Mouse (Mus musculus) hematopoietic multipotent progenitor cell, adult 10-12 weeks (in vitro differentiated cells): ENCODE results near the gene 1700092M07Rik. TPM values are rescaled to one million over a fixed set of nuclear protein-coding genes. Genes with fewer than 3 reads are reported as not detected.

Experiments used
- polyA plus RNA-seq: library from polyadenylated mRNA; stranded (reverse); fragments of >175 nt; gene quantifications from 2 replicates; pipeline ENCODE4 v1.2.3, GENCODE M21; 2012; ENCODE audit warnings: low replicate concordance

1700092M07Rik gene
- polyA plus RNA-seq = 0.47 TPM in 1 of 2 replicates, not detected in the other

DNA sequence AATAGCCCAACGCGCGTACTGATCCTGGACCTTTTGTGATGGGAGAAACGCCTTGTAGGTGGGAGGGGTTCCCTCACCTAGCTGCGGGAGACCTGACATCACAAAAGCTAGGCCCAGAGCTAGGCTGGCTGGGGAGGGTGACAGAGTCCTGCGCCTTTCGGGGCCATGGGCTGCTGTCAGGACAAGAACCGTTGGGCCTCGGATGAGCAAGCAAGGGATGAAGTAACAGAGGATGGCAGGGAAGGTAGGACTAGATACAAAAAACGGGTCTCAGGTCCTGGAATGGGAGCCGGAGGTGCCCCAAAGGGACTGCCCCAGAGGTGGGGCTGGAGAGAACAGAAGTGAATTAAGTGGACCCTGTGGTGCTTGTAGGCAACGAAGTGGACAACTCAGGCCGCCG, at the start of gene 1700092M07Rik:
Gene 1700092M07Rik, plus strand, starts transcription at position 116 of the 400 bp plus-strand sequence.

DNA sequence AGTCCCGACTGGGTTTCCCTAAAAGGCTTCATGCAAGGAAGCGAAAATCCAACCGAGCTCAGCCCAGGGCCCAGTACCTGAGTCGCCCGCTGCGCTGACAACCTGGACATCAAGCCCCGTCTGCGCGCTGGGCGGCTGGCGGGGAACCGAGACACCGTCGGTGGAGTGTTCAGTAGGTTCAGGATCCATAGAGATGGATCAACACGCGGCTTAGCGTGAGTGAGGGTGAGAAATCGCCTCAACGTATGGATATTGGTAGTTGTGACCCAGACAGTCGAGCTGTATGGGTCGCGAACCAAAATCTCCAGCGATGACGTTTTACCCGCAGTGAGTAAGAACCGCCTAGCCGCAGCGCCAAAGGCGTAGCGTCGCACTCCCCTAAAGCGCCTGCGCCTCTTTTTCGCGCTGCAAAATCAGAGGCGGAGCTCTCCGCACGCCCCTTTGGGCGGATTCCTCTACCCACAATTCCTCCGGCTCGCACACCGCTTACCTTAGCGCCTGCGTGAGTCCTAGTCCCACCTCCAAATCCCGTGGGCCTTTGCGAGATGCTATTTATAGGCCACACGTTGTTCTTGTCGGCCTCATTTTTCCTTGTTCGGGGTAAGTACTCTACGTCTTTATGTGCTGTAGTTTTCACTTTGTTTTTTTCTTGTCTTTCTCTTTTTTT, 17.5 kb upstream of the 1700092M07Rik start, which contains the start of gene Slc3a2:
Gene Slc3a2, minus strand, starts transcription at position 463 of the 667 bp plus-strand sequence.

DNA sequence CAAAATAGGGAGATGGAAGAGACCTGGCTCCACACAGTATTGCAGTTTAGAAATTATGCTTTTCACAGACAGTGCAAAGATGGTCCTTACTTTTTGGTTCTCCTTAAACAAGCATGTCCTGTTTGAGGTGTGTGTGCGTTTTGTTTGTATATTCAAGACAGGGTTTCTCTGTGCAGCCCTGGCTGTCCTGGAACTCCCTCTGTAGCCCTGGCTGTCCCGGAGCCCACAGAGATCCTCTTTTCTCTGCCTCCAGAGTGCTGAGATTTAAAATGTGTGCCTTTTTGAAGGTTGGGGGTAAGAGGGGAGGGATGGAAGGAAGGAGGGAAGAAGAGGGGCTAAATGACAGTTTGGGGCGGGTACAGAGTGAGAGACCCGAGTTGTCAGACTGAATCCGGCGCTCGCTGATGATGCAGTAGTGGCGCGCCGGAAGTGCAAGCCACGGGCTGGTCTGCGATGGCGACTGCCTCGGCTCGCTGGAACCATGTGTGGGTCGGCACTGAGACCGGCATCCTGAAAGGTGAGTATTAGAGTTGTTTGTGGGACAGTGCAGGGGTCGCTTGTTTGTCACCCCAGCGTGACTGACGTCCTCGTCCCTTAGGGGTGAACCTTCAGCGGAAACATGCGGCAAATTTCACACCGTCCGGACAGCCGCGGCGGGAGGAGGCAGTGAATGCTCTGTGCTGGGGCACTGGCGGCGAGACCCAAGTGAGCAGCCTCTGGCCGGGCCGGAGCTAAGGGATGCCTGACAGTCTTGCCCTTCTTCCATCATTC, 4.9 kb upstream of the 1700092M07Rik start, which contains the start of gene Wdr74:
Gene Wdr74, plus strand, starts transcription at position 439 of the 771 bp plus-strand sequence.

DNA sequence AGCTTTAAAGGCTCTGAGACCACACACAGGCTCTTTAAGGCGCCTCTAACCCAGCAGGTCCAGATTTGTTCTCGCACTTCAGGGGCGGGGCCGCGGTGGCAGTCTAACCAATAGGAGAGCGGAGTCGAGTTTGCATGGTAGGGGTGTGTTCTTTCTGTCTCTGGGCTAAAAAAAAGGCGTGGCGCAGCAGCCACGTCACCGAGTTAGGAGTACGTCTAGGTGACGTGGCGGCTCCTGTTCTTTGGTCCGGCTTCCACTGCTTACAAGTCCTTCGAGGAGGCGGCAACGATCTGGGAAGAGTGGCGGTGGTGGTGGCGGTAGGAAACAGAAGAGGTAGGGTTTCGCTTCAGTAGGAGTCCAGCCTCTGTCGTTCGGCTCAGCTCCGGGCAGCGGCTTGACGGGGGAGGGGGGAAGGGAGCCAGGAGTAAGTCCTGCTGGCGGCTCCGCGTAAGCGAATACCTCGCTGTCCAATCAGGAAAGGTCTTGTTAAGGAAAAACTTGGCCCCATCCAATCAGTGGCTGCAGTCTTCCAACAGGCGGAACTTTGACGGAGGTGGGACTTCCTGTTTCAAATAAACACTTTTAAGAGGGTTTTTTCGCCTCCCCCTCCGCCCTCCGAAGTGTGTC, 838 bp downstream of the 1700092M07Rik start, which contains the start of gene Stx5a:
Gene Stx5a, plus strand, starts transcription at position 171 of the 627 bp plus-strand sequence.

DNA sequence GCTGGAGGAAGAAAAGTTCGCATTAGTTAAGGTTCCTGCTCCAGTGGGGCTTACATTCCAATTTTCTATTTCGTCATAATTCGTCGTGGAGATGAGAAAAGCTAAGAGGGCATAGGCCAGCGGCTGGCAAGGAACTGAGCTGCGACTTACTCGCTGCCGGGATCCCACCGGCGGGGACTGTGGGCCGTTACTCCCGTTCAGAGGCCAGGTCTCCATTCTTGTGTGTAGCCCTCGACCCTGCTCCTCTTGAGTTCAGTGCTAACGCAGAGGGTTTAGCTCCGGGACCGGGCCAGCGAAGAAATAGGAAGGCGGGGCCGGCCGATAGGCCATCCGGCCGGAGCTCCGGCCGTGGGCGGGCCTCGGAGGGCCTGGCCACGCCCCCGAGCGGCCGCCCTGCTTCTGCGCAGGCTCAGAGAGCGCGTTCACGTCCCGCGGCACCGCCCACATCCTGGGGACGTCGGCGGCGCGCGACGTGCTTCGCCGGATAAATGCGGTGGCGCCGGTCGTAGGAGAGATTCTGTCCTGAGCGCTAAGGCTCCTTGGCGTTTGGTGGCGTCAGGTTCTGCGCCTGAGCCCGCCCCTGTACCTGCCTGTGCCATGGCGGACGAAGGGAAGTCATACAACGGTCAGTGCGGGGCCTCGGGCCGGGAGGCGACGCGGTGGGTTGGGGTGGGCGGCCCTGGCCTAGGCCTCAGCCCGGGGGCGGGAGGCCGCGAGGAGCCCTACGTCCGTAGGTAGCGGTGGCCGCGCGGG, 16.3 kb downstream of the 1700092M07Rik start, which contains the start of gene Nxf1:
Gene Nxf1, plus strand, starts transcription at position 439 of the 753 bp plus-strand sequence.

DNA sequence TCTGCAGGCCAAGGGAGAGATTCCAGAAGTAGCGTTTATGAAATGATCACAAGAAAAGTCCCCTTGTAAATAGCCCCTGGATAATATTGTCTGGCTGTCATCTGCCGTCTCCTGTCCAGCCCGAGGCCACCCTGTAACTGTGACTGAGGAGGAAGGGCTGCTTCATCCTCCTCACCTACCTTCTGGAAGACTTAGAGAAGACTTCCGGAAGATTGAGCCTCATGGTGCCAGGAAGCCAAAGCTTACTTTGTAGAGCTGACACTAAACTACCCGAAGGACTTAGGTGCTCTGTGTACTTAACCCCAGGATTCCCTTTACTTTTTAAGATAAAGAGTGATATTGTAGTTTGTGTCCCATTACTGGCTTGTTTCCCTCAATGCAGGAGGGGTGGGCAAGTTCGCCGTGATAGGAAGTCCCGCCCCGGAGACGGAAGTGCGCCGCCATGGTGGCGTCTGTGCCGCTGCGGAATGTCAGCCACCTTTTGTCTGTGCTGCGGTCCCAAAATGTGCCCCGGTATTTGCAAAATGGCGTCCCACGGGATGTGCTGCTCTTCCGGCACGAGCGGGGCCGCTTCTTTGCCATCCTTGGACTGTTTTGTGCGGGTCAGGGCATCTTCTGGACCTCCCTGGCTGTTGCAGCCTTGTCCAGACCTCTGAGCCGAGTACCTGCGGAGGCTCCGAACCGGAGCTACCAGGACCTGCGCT, 30.2 kb downstream of the 1700092M07Rik start, which contains the start of gene Tmem223:
Gene Tmem223, plus strand, starts transcription at position 430 of the 704 bp plus-strand sequence.

DNA sequence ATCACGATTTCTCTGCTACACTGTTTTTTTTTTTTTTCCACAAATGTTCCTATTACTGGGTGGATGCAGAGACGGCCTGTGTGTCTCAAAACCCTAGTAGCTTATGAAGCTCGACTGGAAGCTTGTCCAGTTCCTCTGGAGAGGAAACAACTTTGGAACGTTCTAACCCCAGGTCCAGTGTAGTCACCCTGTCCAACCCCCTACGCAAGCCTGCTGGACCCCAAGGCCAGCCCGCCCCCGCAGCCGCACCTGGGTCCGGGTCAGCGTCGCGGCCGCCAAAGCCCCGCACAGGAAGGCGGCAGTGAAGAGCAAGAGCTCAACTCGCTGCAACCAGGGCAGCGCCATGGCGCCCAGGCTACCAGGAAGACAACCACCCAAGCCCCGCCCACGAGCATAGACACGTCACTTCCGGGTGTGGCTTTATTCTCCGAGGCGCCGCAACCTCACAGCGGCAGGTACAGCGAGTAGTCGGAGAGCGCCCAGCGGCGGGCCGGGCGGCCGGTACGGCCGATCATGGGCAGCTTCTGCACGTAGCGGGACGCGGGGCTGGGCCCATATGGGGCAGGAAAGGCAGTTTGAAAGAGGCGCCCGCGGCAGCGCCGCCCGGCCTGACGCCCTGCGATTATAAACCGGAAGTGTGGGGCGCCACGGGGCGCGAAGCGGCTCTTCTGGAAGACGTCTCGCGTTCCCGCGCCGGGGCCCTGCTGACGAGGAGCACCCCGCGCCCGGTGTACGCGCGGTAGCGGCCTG, 33.7 kb downstream of the 1700092M07Rik start, which contains the start of gene Tmem179b:
Gene Tmem179b, minus strand, starts transcription at position 382 of the 750 bp plus-strand sequence.

DNA sequence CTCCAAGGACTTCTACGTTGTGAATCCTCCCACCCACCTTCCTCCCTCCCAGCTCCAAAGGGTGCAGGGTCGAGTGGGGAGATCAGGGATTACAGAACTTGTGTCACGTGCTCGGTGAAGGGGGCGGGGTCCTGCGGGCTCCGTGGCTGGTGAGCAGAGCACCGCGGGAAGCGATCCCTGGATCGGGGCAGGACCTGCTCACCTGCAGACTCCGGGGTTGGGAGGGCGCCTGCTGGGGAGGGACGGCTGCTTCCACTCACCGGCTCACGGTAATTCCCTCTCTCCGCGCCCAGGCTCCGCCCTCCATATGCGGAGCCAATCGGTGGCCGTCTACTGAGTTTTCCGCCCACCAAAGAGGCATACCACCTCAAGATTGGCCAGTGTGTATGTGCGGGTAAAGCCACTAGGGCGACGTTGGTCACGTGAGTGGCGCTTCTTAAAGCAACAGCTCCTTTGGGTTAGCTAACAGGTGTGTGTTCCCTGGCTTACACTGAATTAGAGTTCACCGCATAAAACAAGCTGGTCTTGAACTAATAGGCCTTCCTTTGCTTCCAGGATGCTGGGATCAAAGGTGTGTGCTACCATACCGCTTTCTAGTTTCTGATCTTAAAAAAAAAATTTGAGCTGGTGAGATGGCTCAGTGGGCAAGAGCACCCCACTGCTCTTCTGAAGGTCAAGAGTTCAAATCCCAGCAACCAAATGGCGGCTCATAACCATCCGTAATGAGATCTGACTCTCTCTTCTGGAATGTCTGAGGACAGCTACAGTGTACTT, 45.7 kb downstream of the 1700092M07Rik start, which contains the start of gene Taf6l:
Gene Taf6l, minus strand, starts transcription at position 410 of the 774 bp plus-strand sequence.

Other genes with a start within 250 kb of the 1700092M07Rik start
- gene Slc22a8, start 149.5 kb upstream of the 1700092M07Rik start, polyA plus RNA-seq = not detected in 2 replicates
- gene Slc22a6, start 122.7 kb upstream of the 1700092M07Rik start, polyA plus RNA-seq = not detected in 2 replicates
- gene Chrm1, start 76.9 kb upstream of the 1700092M07Rik start, polyA plus RNA-seq = not detected in 2 replicates
- 87.6 and 107 TPM in 2 replicates for gene Slc3a2, start 17.3 kb upstream of the 1700092M07Rik start, polyA plus RNA-seq
- 14.1 and 19.6 TPM in 2 replicates for gene Wdr74, start 4.9 kb upstream of the 1700092M07Rik start, polyA plus RNA-seq
- gene Stx5a, start 695 bp downstream of the 1700092M07Rik start, polyA plus RNA-seq = 33.5 and 37.6 TPM in 2 replicates
- 85.7 and 111 TPM in 2 replicates for gene Nxf1, start 16.4 kb downstream of the 1700092M07Rik start, polyA plus RNA-seq
- gene Tmem223, start 30.3 kb downstream of the 1700092M07Rik start, polyA plus RNA-seq = 40.2 and 65.2 TPM in 2 replicates
- 27.4 and 93.5 TPM in 2 replicates for gene Tmem179b, start 33.7 kb downstream of the 1700092M07Rik start, polyA plus RNA-seq
- gene Taf6l, start 45.7 kb downstream of the 1700092M07Rik start, polyA plus RNA-seq = 18.5 and 32.1 TPM in 2 replicates
- gene Polr2g, start 57.9 kb downstream of the 1700092M07Rik start, polyA plus RNA-seq = 6.5 and 12.8 TPM in 2 replicates
- gene Zbtb3, start 61.8 kb downstream of the 1700092M07Rik start, polyA plus RNA-seq = 1.5 and 2.5 TPM in 2 replicates
- gene Ttc9c, start 78.6 kb downstream of the 1700092M07Rik start, polyA plus RNA-seq = 6.1 and 6.4 TPM in 2 replicates
- 83.1 and 207 TPM in 2 replicates for gene Hnrnpul2, start 79.3 kb downstream of the 1700092M07Rik start, polyA plus RNA-seq
- gene AC129217.1, start 89.1 kb downstream of the 1700092M07Rik start, polyA plus RNA-seq = 71.4 and 191 TPM in 2 replicates
- 65.8 and 85.4 TPM in 2 replicates for gene Bscl2, start 96.7 kb downstream of the 1700092M07Rik start, polyA plus RNA-seq
- 0.07 and 0.16 TPM in 2 replicates for gene Gng3, start 98.5 kb downstream of the 1700092M07Rik start, polyA plus RNA-seq
- gene Lrrn4cl, start 110.0 kb downstream of the 1700092M07Rik start, polyA plus RNA-seq = 0.12 TPM in 1 of 2 replicates, not detected in the other
- 106 and 169 TPM in 2 replicates for gene Ubxn1, start 130.8 kb downstream of the 1700092M07Rik start, polyA plus RNA-seq
- gene Uqcc3, start 140.2 kb downstream of the 1700092M07Rik start, polyA plus RNA-seq = 39.7 and 52.0 TPM in 2 replicates
- 0.17 and 0.48 TPM in 2 replicates for gene Lbhd1, start 143.0 kb downstream of the 1700092M07Rik start, polyA plus RNA-seq
- not detected in 2 replicates for gene Gm49403, start 143.2 kb downstream of the 1700092M07Rik start, polyA plus RNA-seq
- gene 1810009A15Rik, start 148.1 kb downstream of the 1700092M07Rik start, polyA plus RNA-seq = 10.0 and 58.5 TPM in 2 replicates
- 5.1 TPM in 1 of 2 replicates, not detected in the other for gene Gm49416, start 148.2 kb downstream of the 1700092M07Rik start, polyA plus RNA-seq
- gene Ints5, start 152.3 kb downstream of the 1700092M07Rik start, polyA plus RNA-seq = 30.0 and 30.8 TPM in 2 replicates
- 45.2 and 49.2 TPM in 2 replicates for gene Ganab, start 157.4 kb downstream of the 1700092M07Rik start, polyA plus RNA-seq
- 169 and 181 TPM in 2 replicates for gene B3gat3, start 179.7 kb downstream of the 1700092M07Rik start, polyA plus RNA-seq
- gene Rom1, start 188.6 kb downstream of the 1700092M07Rik start, polyA plus RNA-seq = 13.0 and 33.9 TPM in 2 replicates
- gene Eml3, start 188.8 kb downstream of the 1700092M07Rik start, polyA plus RNA-seq = 90.5 and 184 TPM in 2 replicates
- 55.2 and 56.3 TPM in 2 replicates for gene Mta2, start 201.2 kb downstream of the 1700092M07Rik start, polyA plus RNA-seq
- 33.0 and 33.4 TPM in 2 replicates for gene Tut1, start 213.1 kb downstream of the 1700092M07Rik start, polyA plus RNA-seq
- gene Eef1g, start 226.3 kb downstream of the 1700092M07Rik start, polyA plus RNA-seq = 21.6 and 58.7 TPM in 2 replicates
- gene Ahnak, start 248.6 kb downstream of the 1700092M07Rik start, polyA plus RNA-seq = 112 and 248 TPM in 2 replicates